Comparison of ENCODE assay signal across 9 mouse cellular contexts in genomic region chrX:159414130-159414828, GRCm38 (mm10). TPM values are rescaled to one million over a fixed set of nuclear protein-coding genes. Genes with fewer than 3 reads are reported as not detected.
DNase-seq lines count a peak whose midpoint lies in the region; ATAC-seq and TF ChIP-seq lines count a peak whose summit lies in the region.
"Had no signal": no experiment of that assay in that cellular context is flagged by ENCODE, and none has a peak within 500 bp of the region (broad histone marks: within the 10 kb centered on the region; RNA-seq: fewer than 3 reads in every experiment).

Map7d2 (plus strand) TSS chrX:159414572.

- no peaks in the 10 kb centered on the region for H3K9me3 ChIP-seq in embryonic facial prominence, embryonic 13.5 days
- H3K9me3 ChIP-seq in hindbrain, postnatal 0 days (ENCODE audit: low read length), result no peaks in the 10 kb centered on the region
- no peaks in the 10 kb centered on the region for H3K9me3 ChIP-seq in limb, embryonic 13.5 days
- H3K9me3 ChIP-seq in neural tube, embryonic 14.5 days (ENCODE audit: control insufficient read depth, low read length), result no peaks in the 10 kb centered on the region

- intact Hi-C loops in heart, adult 2 months (cut with DNase I), result no loop called here

- no peak for TF ChIP-seq CTCF in heart, adult 2 months (IDR thresholded peaks at IDR 0.05)
- TF ChIP-seq CTCF in hindbrain, postnatal 0 days (IDR thresholded peaks at IDR 0.05; ENCODE audit: low read depth), result no peak

- H3K4me2 ChIP-seq in embryonic facial prominence, embryonic 13.5 days, result peak within 1 kb of the TSS; percentile 88
- H3K4me2 ChIP-seq in hindbrain, postnatal 0 days (ENCODE audit: low read depth, low read length), result peak within 1 kb of the TSS; percentile 70
- H3K4me2 ChIP-seq in limb, embryonic 13.5 days (replicated peaks), result peak within 1 kb of the TSS; percentile 91
- H3K4me2 ChIP-seq in neural tube, embryonic 14.5 days (ENCODE audit: low read depth, low read length), result peak within 1 kb of the TSS; percentile 55

- H3K36me3 ChIP-seq in heart, adult 2 months (ENCODE audit: control insufficient read depth, insufficient read depth, low read length), result no peaks in the 10 kb centered on the region
- H3K36me3 ChIP-seq in embryonic facial prominence, embryonic 13.5 days, result no peaks in the 10 kb centered on the region
- H3K36me3 ChIP-seq in hindbrain, postnatal 0 days (ENCODE audit: insufficient read depth, low read length), result no peaks in the 10 kb centered on the region
- H3K36me3 ChIP-seq in limb, embryonic 13.5 days, result no peaks in the 10 kb centered on the region
- no peaks in the 10 kb centered on the region for H3K36me3 ChIP-seq in neural tube, embryonic 14.5 days (ENCODE audit: control insufficient read depth, insufficient read depth, low read length)

- peak; percentile 43; the same call in 1 of the 2 replicates for ATAC-seq in embryonic facial prominence, embryonic 13.5 days (ENCODE audit: insufficient number of reproducible peaks, insufficient read depth, low FRiP score, low TSS enrichment, low read depth)
- peak; percentile 92 for ATAC-seq in hindbrain, postnatal 0 days
- ATAC-seq in limb, embryonic 13.5 days (ENCODE audit: low FRiP score, low read depth), result peak; percentile 75
- peak; percentile 95 for ATAC-seq in neural tube, embryonic 14.5 days (ENCODE audit: low read depth)

- H3K27ac ChIP-seq in heart, adult 2 months, result no peak within 1 kb of the TSS
- H3K27ac ChIP-seq in embryonic facial prominence, embryonic 13.5 days, result no peak within 1 kb of the TSS
- H3K27ac ChIP-seq in hindbrain, postnatal 0 days, result peak within 1 kb of the TSS; percentile 74
- no peak within 1 kb of the TSS for H3K27ac ChIP-seq in limb, embryonic 13.5 days
- peak within 1 kb of the TSS; percentile 62 for H3K27ac ChIP-seq in neural tube, embryonic 14.5 days (ENCODE audit: low read depth, low read length)

- H3K4me1 ChIP-seq in heart, adult 2 months (ENCODE audit: control insufficient read depth, insufficient read depth, low read length), result no peaks in the 10 kb centered on the region; the same call in none of the 2 replicates
- peaks cover 5% of the 10 kb centered on the region; the same call in 1 of the 2 replicates for H3K4me1 ChIP-seq in embryonic facial prominence, embryonic 13.5 days
- no peaks in the 10 kb centered on the region for H3K4me1 ChIP-seq in hindbrain, postnatal 0 days (ENCODE audit: insufficient read depth, low read length)
- H3K4me1 ChIP-seq in limb, embryonic 13.5 days, result no peaks in the 10 kb centered on the region
- no peaks in the 10 kb centered on the region for H3K4me1 ChIP-seq in neural tube, embryonic 14.5 days (ENCODE audit: control insufficient read depth, insufficient read depth, low read length)

- no peaks in the 10 kb centered on the region for H3K79me2 ChIP-seq in heart, adult 2 months (replicated peaks; ENCODE audit: control insufficient read depth, insufficient read depth, low read length)

- WGBS in heart, adult 2 months, result 39% methylated on average over 70 of the region's 83 CpGs
- WGBS in embryonic facial prominence, embryonic 13.5 days, result 31% methylated on average over 61 of the region's 83 CpGs
- WGBS in hindbrain, postnatal 0 days, result 30% methylated on average over 66 of the region's 83 CpGs
- 13% methylated on average over 35 of the region's 83 CpGs for WGBS in limb, embryonic 13.5 days
- 20% methylated on average over 26 of the region's 83 CpGs for WGBS in neural tube, embryonic 14.5 days

- H3K27me3 ChIP-seq in heart, adult 2 months (ENCODE audit: control insufficient read depth, insufficient read depth, low read length), result peaks cover 2% of the 10 kb centered on the region
- peaks cover 49% of the 10 kb centered on the region for H3K27me3 ChIP-seq in embryonic facial prominence, embryonic 13.5 days
- no peaks in the 10 kb centered on the region for H3K27me3 ChIP-seq in hindbrain, postnatal 0 days (ENCODE audit: insufficient read depth, low read length)
- peaks cover 49% of the 10 kb centered on the region for H3K27me3 ChIP-seq in limb, embryonic 13.5 days
- H3K27me3 ChIP-seq in neural tube, embryonic 14.5 days (ENCODE audit: control insufficient read depth, insufficient read depth, low read length), result no peaks in the 10 kb centered on the region; the same call in 1 of the 2 replicates

- H3K4me3 ChIP-seq in heart, adult 2 months, result peak within 1 kb of the TSS; percentile 32; the same call in 1 of the 2 replicates
- peak within 1 kb of the TSS; percentile 54 for H3K4me3 ChIP-seq in embryonic facial prominence, embryonic 13.5 days
- peak within 1 kb of the TSS; percentile 58 for H3K4me3 ChIP-seq in hindbrain, postnatal 0 days (ENCODE audit: low read length)
- H3K4me3 ChIP-seq in limb, embryonic 13.5 days, result peak within 1 kb of the TSS; percentile 54
- peak within 1 kb of the TSS; percentile 53 for H3K4me3 ChIP-seq in neural tube, embryonic 14.5 days (ENCODE audit: low read depth, low read length)

- DNase-seq in heart, adult 2 months, result no peak
- no peak for DNase-seq in heart, adult 11 months
- DNase-seq in adrenal gland, postnatal 10 days, result peak; percentile 13
- peak; percentile 70 for DNase-seq in hindbrain, postnatal 0 days (ENCODE audit: low spot score)
- DNase-seq in yolk sac, embryonic 10.5 days (ENCODE audit: low spot score), result no peak

- peak within 1 kb of the TSS; percentile 24 for H3K9ac ChIP-seq in heart, adult 2 months (ENCODE audit: low read depth, low read length)
- 0 out of 2 replicates have a peak within 1 kb of the TSS, but pooled peaks have one; percentile 44 for H3K9ac ChIP-seq in embryonic facial prominence, embryonic 13.5 days
- peak within 1 kb of the TSS; percentile 56 for H3K9ac ChIP-seq in hindbrain, postnatal 0 days (replicated peaks; ENCODE audit: low read length)
- H3K9ac ChIP-seq in limb, embryonic 13.5 days, result peak within 1 kb of the TSS; percentile 45
- peak within 1 kb of the TSS; percentile 55 for H3K9ac ChIP-seq in neural tube, embryonic 14.5 days (replicated peaks; ENCODE audit: low read depth, low read length)

- TF ChIP-seq POLR2A in heart, adult 2 months (IDR thresholded peaks at IDR 0.05; ENCODE audit: insufficient read depth, low read depth, low read length), result no peak

- no peak for TF ChIP-seq EP300 in heart, adult 2 months (IDR thresholded peaks at IDR 0.05; ENCODE audit: insufficient read depth, low read depth, low read length)

RNA-seq across cellular contexts. Expression of gene Map7d2, which starts in this region (rescaled TPM):
- under 1 TPM; 0.61 to 0.78 TPM for total RNA-seq in heart, adult 2 months (2021)
- 0.21 and 1.3 TPM in 2 replicates for polyA plus RNA-seq in heart, adult 2 months (2012; rRNA removed)
- 1 to 10 TPM; 2.6 to 3.1 TPM for total RNA-seq in adrenal gland, postnatal 10 days (2021)
- 2.6 and 3.5 TPM in 2 replicates for polyA plus RNA-seq in embryonic facial prominence, embryonic 13.5 days (2015; fragmentation: Nextera tagmentation; extraction: Ambion mirVana)
- 27.7 and 28.0 TPM in 2 replicates for total RNA-seq in hindbrain, postnatal 0 days (2014; rRNA removed)
- 72.4 and 76.4 TPM in 2 replicates for polyA plus RNA-seq in hindbrain, postnatal 0 days (2015; fragmentation: Nextera tagmentation; extraction: Ambion mirVana)
- 1.5 and 2.0 TPM in 2 replicates for polyA plus RNA-seq in limb, embryonic 13.5 days (2015; fragmentation: Nextera tagmentation; extraction: Ambion mirVana)
- polyA plus RNA-seq in neural tube, embryonic 14.5 days (2014; fragmentation: Nextera tagmentation; extraction: Ambion mirVana), result 44.4 and 44.7 TPM in 2 replicates
- polyA plus RNA-seq: C2C12 had no signal

Comparison
In these comparisons a context has a peak if more than half of its experiments do, and no peak if none do; other contexts are left out.
1. RNA of gene Map7d2 (polyA plus RNA-seq): 72.4 to 76.4 TPM in hindbrain, postnatal 0 days and 44.4 to 44.7 TPM in neural tube, embryonic 14.5 days; 2.6 to 3.5 TPM in embryonic facial prominence, embryonic 13.5 days, 1.5 to 2.0 TPM in limb, embryonic 13.5 days and 0.21 to 1.3 TPM in heart, adult 2 months; every median in the first group is over 10 times any median in the second.
2. DNase-seq: peak in adrenal gland, postnatal 10 days (single experiment) and hindbrain, postnatal 0 days (single experiment); none in heart, adult 2 months (0 of 2), heart, adult 11 months (single experiment) and yolk sac, embryonic 10.5 days (single experiment).
3. H3K27ac ChIP-seq: peak in hindbrain, postnatal 0 days (single experiment) and neural tube, embryonic 14.5 days (single experiment); none in heart, adult 2 months (single experiment), embryonic facial prominence, embryonic 13.5 days (single experiment) and limb, embryonic 13.5 days (single experiment).
4. ATAC-seq: peak in every context shown above with its lines; median percentile 95 in neural tube, embryonic 14.5 days; 92 in hindbrain, postnatal 0 days; 75 in limb, embryonic 13.5 days; 43 in embryonic facial prominence, embryonic 13.5 days.
5. Peak in every context shown above with its lines, with median percentiles within 50 percentile points of each other: H3K4me3 ChIP-seq, H3K9ac ChIP-seq and H3K4me2 ChIP-seq.